Mouse (Mus musculus) embryonic facial prominence, embryonic 13.5 days (tissue): ENCODE measurements around the gene Kdm2b. TPM values are rescaled to one million over a fixed set of nuclear protein-coding genes. Genes with fewer than 3 reads are reported as not detected.

Experiments used
- ATAC-seq: fragments of 200-750 bp; cut with Nextera tagmentation; 2 replicates; pipeline ENCODE4 v1.8.0; 2017; ENCODE audit warnings: low read depth; ENCODE audit not compliant: insufficient number of reproducible peaks, insufficient read depth, low FRiP score, low TSS enrichment
- H3K27ac ChIP-seq: fragments of 300-500 bp; sonication (generic); 2 replicates; pipeline ENCODE4 v1.5.1; 2015; ENCODE audit warnings: moderate library complexity, mild to moderate bottlenecking, inconsistent platforms
- H3K27me3 ChIP-seq: fragments of 300-500 bp; sonication (generic); 2 replicates; pipeline ENCODE4 v1.6.1; 2015; ENCODE audit warnings: mild to moderate bottlenecking, inconsistent platforms
- H3K36me3 ChIP-seq: fragments of 300-500 bp; sonication (generic); 2 replicates; pipeline ENCODE4 v1.6.1; 2015; ENCODE audit warnings: mild to moderate bottlenecking, inconsistent platforms
- H3K4me1 ChIP-seq: fragments of 300-500 bp; sonication (generic); 2 replicates; pipeline ENCODE4 v1.6.1; 2015; ENCODE audit warnings: inconsistent platforms
- H3K4me2 ChIP-seq: fragments of 300-500 bp; sonication (generic); 2 replicates; pipeline ENCODE4 v1.6.1; 2015; ENCODE audit warnings: moderate library complexity, mild to moderate bottlenecking, inconsistent platforms
- H3K4me3 ChIP-seq: fragments of 300-500 bp; sonication (generic); 2 replicates; pipeline ENCODE4 v1.5.1; 2015; ENCODE audit warnings: mild to moderate bottlenecking, inconsistent platforms
- H3K9ac ChIP-seq: fragments of 300-500 bp; sonication (generic); 2 replicates; pipeline ENCODE4 v1.6.1; 2015; ENCODE audit warnings: mild to moderate bottlenecking, inconsistent platforms
- H3K9me3 ChIP-seq: fragments of 300-500 bp; sonication (generic); 2 replicates; pipeline ENCODE4 v1.6.1; 2016; ENCODE audit warnings: inconsistent platforms
- WGBS: fragments of 180-500 bp; shearing (Covaris S2); methylation state at CpG from one replicate; pipeline ENCODE4 v1.1.7; 2015; ENCODE audit warnings: mixed read lengths; 5-methylcytosine and 5-hydroxymethylcytosine counted together
- polyA plus RNA-seq: library from polyadenylated mRNA; unstranded; fragments of >200 nt; fragmentation: Nextera tagmentation; extraction: Ambion mirVana; gene quantifications from 2 replicates; pipeline ENCODE4 v1.2.1, GENCODE M21; 2015

The Kdm2b gene
- polyA plus RNA-seq, 1 experiment from 2014 or later: 61.6 TPM

- WGBS: 84% methylated on average over 3 of the region's 3 CpGs
- Histone ChIP-seq H3K27ac (no peak overlapping the region), H3K9me3 (no peaks in the 10 kb centered on the region), H3K4me3 (no peak overlapping the region), H3K9ac (no peak overlapping the region), H3K27me3 (no peaks in the 10 kb centered on the region), H3K4me1 (peaks cover 9% of the 10 kb centered on the region), H3K4me2 (no peak overlapping the region), H3K36me3 (peaks cover 10% of the 10 kb centered on the region; the same call in 1 of the 2 replicates)
- ATAC-seq: no peak
Observed at GRCm38 (mm10) chr5:122855858-122856257, 133.8 kb downstream of the Kdm2b start.

DNA sequence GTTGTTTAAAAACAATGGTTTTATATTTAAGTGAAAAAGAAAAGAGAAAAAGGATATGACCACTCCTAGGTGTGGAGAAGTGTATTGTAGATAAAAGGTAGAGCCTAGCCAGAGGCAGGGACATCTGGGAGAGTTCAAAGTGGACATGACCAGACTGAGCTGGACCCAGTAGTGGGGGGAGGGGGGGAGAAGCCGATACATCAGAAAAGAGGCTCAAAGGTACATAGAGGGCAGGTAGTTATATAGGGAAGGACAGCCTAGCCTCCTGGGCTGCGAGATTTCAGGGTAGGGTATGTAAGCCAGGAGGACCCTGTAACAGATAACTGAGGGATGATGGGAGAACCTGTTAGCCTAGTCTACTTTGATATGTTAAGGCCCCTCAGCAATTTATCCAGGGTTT, 137.0 kb downstream of the Kdm2b start:
- H3K9ac ChIP-seq: no peak overlapping the region
- H3K27me3 ChIP-seq: no peaks in the 10 kb centered on the region
- no peaks in the 10 kb centered on the region for H3K9me3 ChIP-seq
- peaks cover 12% of the 10 kb centered on the region for H3K4me1 ChIP-seq
- H3K4me2 ChIP-seq: no peak overlapping the region
- no peak for ATAC-seq
- H3K36me3 ChIP-seq: peaks cover 4% of the 10 kb centered on the region; the same call in 1 of the 2 replicates
- no peak overlapping the region for H3K27ac ChIP-seq
- WGBS: 80% methylated on average over 2 of the region's 2 CpGs
- no peak overlapping the region for H3K4me3 ChIP-seq

- WGBS: under 1% methylated on average over 38 of the region's 38 CpGs
- Histone ChIP-seq H3K4me3 (peak overlapping the region; percentile 93), H3K9me3 (no peaks in the 10 kb centered on the region), H3K36me3 (no peaks in the 10 kb centered on the region), H3K4me1 (peaks cover 12% of the 10 kb centered on the region), H3K27me3 (no peaks in the 10 kb centered on the region), H3K4me2 (peak overlapping the region; percentile 92), H3K9ac (peak overlapping the region; percentile 98), H3K27ac (peak overlapping the region; percentile 94)
- peak; percentile 65 for ATAC-seq
Observed at GRCm38 (mm10) chr5:122850319-122851002, 139.2 kb downstream of the Kdm2b start.

GRCm38 (mm10) chr5:122849521-122850318, 139.9 kb downstream of the Kdm2b start, which contains the start of gene Rnf34:
TSS of gene Rnf34 (plus strand) at chr5:122850048.
- H3K36me3 ChIP-seq: no peaks in the 10 kb centered on the region
- H3K4me1 ChIP-seq: peaks cover 12% of the 10 kb centered on the region
- under 1% methylated on average over 58 of the region's 61 CpGs for WGBS
- ATAC-seq: peak; percentile 99
- no peaks in the 10 kb centered on the region for H3K9me3 ChIP-seq
- peak within 1 kb of the TSS; percentile 94 for H3K27ac ChIP-seq
- no peaks in the 10 kb centered on the region for H3K27me3 ChIP-seq
- H3K4me2 ChIP-seq: peak within 1 kb of the TSS; percentile 92
- peak within 1 kb of the TSS; percentile 98 for H3K9ac ChIP-seq
- peak within 1 kb of the TSS; percentile 93 for H3K4me3 ChIP-seq

GRCm38 (mm10) chr5:122843799-122844198, 145.8 kb downstream of the Kdm2b start:
- ATAC-seq: no peak
- Histone ChIP-seq H3K36me3 (no peaks in the 10 kb centered on the region), H3K27me3 (no peaks in the 10 kb centered on the region)

GRCm38 (mm10) chr5:122841126-122841525, 148.5 kb downstream of the Kdm2b start:
- Histone ChIP-seq H3K4me2 (no peak overlapping the region), H3K9ac (no peak overlapping the region), H3K27me3 (no peaks in the 10 kb centered on the region), H3K4me1 (no peaks in the 10 kb centered on the region), H3K27ac (no peak overlapping the region), H3K4me3 (no peak overlapping the region), H3K36me3 (no peaks in the 10 kb centered on the region), H3K9me3 (no peaks in the 10 kb centered on the region)
- 83% methylated on average over 2 of the region's 2 CpGs for WGBS
- ATAC-seq: no peak

More at GRCm38 (mm10) chr5:122843799-122844198, 145.8 kb downstream of the Kdm2b start:
- H3K9me3 ChIP-seq: no peaks in the 10 kb centered on the region
- no peak overlapping the region for H3K4me3 ChIP-seq
- no peaks in the 10 kb centered on the region; the same call in 1 of the 2 replicates for H3K4me1 ChIP-seq
- no peak overlapping the region for H3K4me2 ChIP-seq
- H3K27ac ChIP-seq: no peak overlapping the region
- no peak overlapping the region for H3K9ac ChIP-seq
- WGBS: 86% methylated on average over 5 of the region's 5 CpGs

GRCm38 (mm10) chr5:122832996-122833395, 156.6 kb downstream of the Kdm2b start:
- H3K4me1 ChIP-seq: no peaks in the 10 kb centered on the region
- H3K4me2 ChIP-seq: no peak overlapping the region
- H3K9me3 ChIP-seq: no peaks in the 10 kb centered on the region
- no peaks in the 10 kb centered on the region for H3K27me3 ChIP-seq
- H3K4me3 ChIP-seq: no peak overlapping the region
- H3K9ac ChIP-seq: no peak overlapping the region
- ATAC-seq: no peak
- no peaks in the 10 kb centered on the region for H3K36me3 ChIP-seq
- no peak overlapping the region for H3K27ac ChIP-seq
- 78% methylated on average over 10 of the region's 10 CpGs for WGBS

- 88% methylated on average over 10 of the region's 10 CpGs for WGBS
Observed at GRCm38 (mm10) chr5:122832536-122832935, 157.1 kb downstream of the Kdm2b start.

DNA sequence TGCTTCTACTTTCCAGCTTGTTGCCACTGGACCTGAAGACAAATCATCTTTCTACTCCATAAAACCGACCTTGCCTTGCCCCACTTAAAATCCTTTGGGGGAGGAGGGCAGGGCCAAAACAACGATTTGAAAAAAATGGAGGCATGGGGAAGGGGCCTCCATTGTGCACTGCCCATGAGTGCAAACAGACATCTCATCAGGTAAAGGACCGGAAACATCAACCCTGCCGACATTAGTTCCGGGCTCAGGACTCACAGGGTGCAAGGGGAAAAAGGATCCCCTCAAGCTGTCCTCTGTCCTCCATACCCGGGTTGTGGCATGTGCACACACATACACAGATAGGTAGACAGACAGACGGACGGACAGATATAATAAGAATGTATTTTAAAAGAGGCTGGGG, 164.5 kb downstream of the Kdm2b start:
- H3K36me3 ChIP-seq: no peaks in the 10 kb centered on the region
- 78% methylated on average over 8 of the region's 8 CpGs for WGBS
- H3K9me3 ChIP-seq: no peaks in the 10 kb centered on the region
- no peak overlapping the region for H3K27ac ChIP-seq
- no peak overlapping the region for H3K9ac ChIP-seq
- no peak for ATAC-seq
- H3K27me3 ChIP-seq: no peaks in the 10 kb centered on the region
- H3K4me2 ChIP-seq: no peak overlapping the region
- peaks cover 3% of the 10 kb centered on the region for H3K4me1 ChIP-seq
- no peak overlapping the region for H3K4me3 ChIP-seq

More at GRCm38 (mm10) chr5:122832536-122832935, 157.1 kb downstream of the Kdm2b start:
- H3K4me2 ChIP-seq: no peak overlapping the region
- no peak for ATAC-seq
- H3K27ac ChIP-seq: no peak overlapping the region
- H3K9me3 ChIP-seq: no peaks in the 10 kb centered on the region
- no peak overlapping the region for H3K9ac ChIP-seq
- H3K4me1 ChIP-seq: no peaks in the 10 kb centered on the region
- H3K36me3 ChIP-seq: no peaks in the 10 kb centered on the region
- no peaks in the 10 kb centered on the region for H3K27me3 ChIP-seq
- no peak overlapping the region for H3K4me3 ChIP-seq

- no peaks in the 10 kb centered on the region for H3K27me3 ChIP-seq
- H3K4me1 ChIP-seq: peaks cover 9% of the 10 kb centered on the region
- H3K27ac ChIP-seq: no peak overlapping the region
- ATAC-seq: no peak
- H3K9me3 ChIP-seq: no peaks in the 10 kb centered on the region
- H3K4me2 ChIP-seq: no peak overlapping the region
- H3K36me3 ChIP-seq: peaks cover under 1% of the 10 kb centered on the region; the same call in 1 of the 2 replicates
- WGBS: 67% methylated on average over 6 of the region's 6 CpGs
- no peak overlapping the region for H3K9ac ChIP-seq
- no peak overlapping the region for H3K4me3 ChIP-seq
Observed at GRCm38 (mm10) chr5:122824450-122824849, 165.2 kb downstream of the Kdm2b start.

DNA sequence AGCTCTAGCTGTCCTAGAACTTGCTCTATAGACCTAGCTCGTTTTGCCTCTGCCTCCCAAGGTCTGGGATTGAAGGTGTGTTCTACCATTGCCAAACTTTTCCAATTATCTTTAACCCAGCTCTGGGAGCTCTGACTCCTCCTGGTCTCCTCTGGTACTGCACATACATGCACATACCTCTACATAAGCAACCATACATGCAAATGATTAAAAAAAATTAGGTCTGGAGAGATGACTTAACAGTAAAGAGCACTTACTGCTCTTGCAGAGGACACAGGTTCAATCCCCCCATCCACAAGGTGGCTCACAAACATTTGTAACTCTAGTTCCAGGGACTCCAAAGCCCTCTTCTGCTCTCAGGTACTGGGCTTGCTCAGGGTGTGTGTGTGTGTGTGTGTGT, 165.6 kb downstream of the Kdm2b start:
- Histone ChIP-seq H3K27ac (no peak overlapping the region), H3K4me2 (no peak overlapping the region), H3K4me3 (no peak overlapping the region), H3K9ac (no peak overlapping the region), H3K9me3 (no peaks in the 10 kb centered on the region), H3K4me1 (peaks cover 12% of the 10 kb centered on the region), H3K27me3 (no peaks in the 10 kb centered on the region), H3K36me3 (peaks cover 4% of the 10 kb centered on the region; the same call in 1 of the 2 replicates)
- WGBS: 65% methylated on average over 1 of the region's 1 CpGs
- no peak for ATAC-seq
